Mouse (Mus musculus): Measurements from ENCODE around the gene Tdpoz5. TPM values are rescaled to one million over a fixed set of nuclear protein-coding genes. Genes with fewer than 3 reads are reported as not detected.
"Not testable (repeated sequence)": the region's sequence is repeated elsewhere in the genome, so short reads cannot be mapped to it uniquely, and the experiment has no call there.

Tdpoz5 gene
- not detected in 2 replicates for polyA plus RNA-seq (2015; fragmentation: Nextera tagmentation; extraction: Ambion mirVana)

DNA sequence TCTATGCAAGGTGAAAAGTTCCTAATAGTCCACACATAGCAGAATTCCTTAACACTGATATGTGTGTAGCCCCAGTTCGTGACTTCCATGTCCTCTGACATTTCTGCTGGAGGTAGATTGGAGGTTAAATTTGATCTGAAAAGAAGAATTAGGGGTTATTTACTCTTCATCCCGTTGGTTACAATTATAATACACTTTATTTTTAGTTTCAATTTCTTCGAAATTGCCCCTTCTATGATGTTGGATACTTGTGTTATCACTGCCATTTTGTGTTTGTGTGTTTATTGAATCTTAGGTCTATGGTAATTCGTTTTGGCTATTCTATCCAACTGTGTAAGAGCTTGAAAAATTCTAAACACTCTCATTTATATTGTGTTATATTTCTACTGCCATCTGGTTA, at the start of gene Tdpoz5:
Gene Tdpoz5 (minus strand): TSS at position 101 of the 400 bp plus-strand sequence.
- not testable (repeated sequence) for H3K27ac ChIP-seq (ENCODE audit: low read length); H3K9me3 ChIP-seq (replicated peaks; ENCODE audit: control insufficient read depth, low read length); H3K9ac ChIP-seq (ENCODE audit: low read length); H3K4me1 ChIP-seq (ENCODE audit: control insufficient read depth, insufficient read depth, low read length); H3K4me3 ChIP-seq (ENCODE audit: low read length); H3K4me2 ChIP-seq (ENCODE audit: low read depth, low read length); H3K27me3 ChIP-seq (ENCODE audit: control insufficient read depth, insufficient read depth, low read length); ATAC-seq (replicated peaks; ENCODE audit: extremely low read depth, insufficient read depth, low FRiP score); H3K36me3 ChIP-seq (ENCODE audit: control insufficient read depth, insufficient read depth)
- 56% methylated on average over 2 of the region's 4 CpGs for WGBS

DNA sequence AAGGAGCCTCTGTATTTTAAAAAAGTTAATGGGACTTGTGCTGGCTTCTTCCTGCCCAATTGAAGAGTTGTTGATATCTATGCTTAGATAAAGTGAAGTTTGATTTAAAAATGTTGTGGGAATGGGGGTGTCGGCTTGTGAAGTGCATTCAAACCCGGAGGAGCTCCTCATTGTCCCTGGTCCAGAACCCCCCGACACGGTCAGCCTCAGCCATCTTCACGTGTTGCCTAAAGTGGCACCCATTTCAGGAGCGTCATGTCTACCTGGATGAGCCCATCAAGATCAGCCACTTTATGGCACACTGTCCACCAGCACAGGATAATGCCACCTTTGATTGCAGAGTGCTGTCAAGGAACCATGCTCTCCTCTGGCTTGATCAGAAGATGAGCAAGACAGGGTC, 7.8 kb upstream of the Tdpoz5 start:
- not testable (repeated sequence) for H3K4me2 ChIP-seq (ENCODE audit: low read depth, low read length); H3K4me3 ChIP-seq (ENCODE audit: low read length); H3K4me1 ChIP-seq (ENCODE audit: control insufficient read depth, insufficient read depth, low read length); H3K36me3 ChIP-seq (ENCODE audit: control insufficient read depth, insufficient read depth); H3K27ac ChIP-seq (ENCODE audit: low read length); ATAC-seq (replicated peaks; ENCODE audit: extremely low read depth, insufficient read depth, low FRiP score); H3K9ac ChIP-seq (ENCODE audit: low read length); H3K9me3 ChIP-seq (replicated peaks; ENCODE audit: control insufficient read depth, low read length); H3K27me3 ChIP-seq (ENCODE audit: control insufficient read depth, insufficient read depth, low read length)
- 83% methylated on average over 6 of the region's 6 CpGs for WGBS

DNA sequence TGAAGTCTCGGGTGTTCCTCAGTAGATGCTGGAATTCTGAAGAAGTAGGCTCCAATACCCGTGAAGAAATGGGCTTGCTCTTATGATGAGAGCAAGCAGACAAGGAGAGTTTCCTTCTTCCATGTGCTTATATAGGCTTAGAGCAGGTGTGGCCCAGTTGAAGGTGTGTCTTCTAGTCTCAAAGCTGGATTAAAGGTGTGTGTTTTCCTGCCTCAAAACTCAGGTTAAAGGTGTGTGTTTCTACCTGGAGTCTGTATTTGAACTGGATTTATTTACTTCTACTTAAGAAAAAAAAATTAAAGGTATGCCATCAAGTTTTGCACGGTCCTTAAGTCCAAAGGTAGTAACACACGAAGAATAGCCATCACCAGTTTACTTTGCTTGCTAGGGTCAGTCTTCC, 17.7 kb downstream of the Tdpoz5 start, which contains the start of gene Gm9117:
Gene Gm9117 (minus strand): TSS at position 101 of the 400 bp plus-strand sequence.
- not testable (repeated sequence) for H3K4me3 ChIP-seq (ENCODE audit: low read length); H3K27me3 ChIP-seq (ENCODE audit: control insufficient read depth, insufficient read depth, low read length); ATAC-seq (replicated peaks; ENCODE audit: extremely low read depth, insufficient read depth, low FRiP score); H3K9ac ChIP-seq (ENCODE audit: low read length); H3K36me3 ChIP-seq (ENCODE audit: control insufficient read depth, insufficient read depth); H3K4me2 ChIP-seq (ENCODE audit: low read depth, low read length); H3K4me1 ChIP-seq (ENCODE audit: control insufficient read depth, insufficient read depth, low read length); H3K27ac ChIP-seq (ENCODE audit: low read length); H3K9me3 ChIP-seq (replicated peaks; ENCODE audit: control insufficient read depth, low read length)
- WGBS: 64% methylated on average over 3 of the region's 4 CpGs

DNA sequence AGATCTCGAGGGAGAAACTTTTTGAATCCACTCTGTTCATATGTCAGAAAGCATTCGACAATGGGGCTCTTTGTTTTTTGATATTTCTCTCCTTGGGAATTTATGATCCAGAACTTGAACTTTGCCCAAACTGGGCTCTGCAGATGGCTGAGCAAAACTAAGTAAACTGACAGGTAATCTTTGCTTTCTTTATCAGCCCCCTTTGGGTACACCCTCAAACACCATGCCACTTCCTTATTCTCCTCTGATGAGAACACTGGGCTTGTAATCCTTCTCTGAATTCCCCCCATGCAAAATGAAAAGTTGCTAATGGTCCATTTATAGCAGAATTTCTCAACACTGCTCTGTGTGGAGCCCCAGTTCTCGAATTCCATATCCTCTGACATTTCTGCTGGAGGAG, 22.7 kb downstream of the Tdpoz5 start:
- H3K4me2 ChIP-seq (ENCODE audit: low read depth, low read length); H3K27me3 ChIP-seq (ENCODE audit: control insufficient read depth, insufficient read depth, low read length); H3K9ac ChIP-seq (ENCODE audit: low read length); H3K9me3 ChIP-seq (replicated peaks; ENCODE audit: control insufficient read depth, low read length); H3K27ac ChIP-seq (ENCODE audit: low read length); H3K4me3 ChIP-seq (ENCODE audit: low read length); H3K36me3 ChIP-seq (ENCODE audit: control insufficient read depth, insufficient read depth); H3K4me1 ChIP-seq (ENCODE audit: control insufficient read depth, insufficient read depth, low read length); ATAC-seq (replicated peaks; ENCODE audit: extremely low read depth, insufficient read depth, low FRiP score): not testable (repeated sequence)
- WGBS: no CpG with 5 or more reads among the region's 3 CpGs

Other genes with a start within 250 kb of the Tdpoz5 start
- not detected in 2 replicates for gene Gm5773, start 188.3 kb downstream of the Tdpoz5 start, polyA plus RNA-seq (2015; fragmentation: Nextera tagmentation; extraction: Ambion mirVana)
- not detected in 2 replicates for gene Tdpoz4, start 164.9 kb downstream of the Tdpoz5 start, polyA plus RNA-seq (2015; fragmentation: Nextera tagmentation; extraction: Ambion mirVana)
- gene Tdpoz3, start 135.3 kb downstream of the Tdpoz5 start, polyA plus RNA-seq (2015; fragmentation: Nextera tagmentation; extraction: Ambion mirVana): not detected in 2 replicates
- not detected in 2 replicates for gene Gm9117, start 17.8 kb downstream of the Tdpoz5 start, polyA plus RNA-seq (2015; fragmentation: Nextera tagmentation; extraction: Ambion mirVana)
- gene Gm9125, start 93.6 kb upstream of the Tdpoz5 start, polyA plus RNA-seq (2015; fragmentation: Nextera tagmentation; extraction: Ambion mirVana): not detected in 2 replicates
- gene Gm10697, start 111.3 kb upstream of the Tdpoz5 start, polyA plus RNA-seq (2015; fragmentation: Nextera tagmentation; extraction: Ambion mirVana): not detected in 2 replicates
- not detected in 2 replicates for gene Gm10696, start 216.9 kb upstream of the Tdpoz5 start, polyA plus RNA-seq (2015; fragmentation: Nextera tagmentation; extraction: Ambion mirVana)
- gene Gm5286, start 235.4 kb upstream of the Tdpoz5 start, polyA plus RNA-seq (2015; fragmentation: Nextera tagmentation; extraction: Ambion mirVana): not detected in 2 replicates